Mouse (Mus musculus): ENCODE measurements around the gene Rpl29. TPM values are rescaled to one million over a fixed set of nuclear protein-coding genes. Genes with fewer than 3 reads are reported as not detected.

Gene Rpl29
- polyA plus RNA-seq (2015; fragmentation: Nextera tagmentation; extraction: Ambion mirVana), result 620 and 631 TPM in 2 replicates

GRCm38 (mm10) chr9:106429221-106430014 lies at the start of gene Rpl29:
Gene Rpl29 (plus strand): TSS chr9:106429454.
- WGBS, result under 1% methylated on average over 55 of the region's 55 CpGs
- H3K36me3 ChIP-seq, result peaks cover 23% of the 10 kb centered on the region
- peak; percentile 92 for ATAC-seq (ENCODE audit: low FRiP score, low read depth)
- peaks cover 16% of the 10 kb centered on the region for H3K4me1 ChIP-seq (replicated peaks)
- H3K9ac ChIP-seq, result peak within 1 kb of the TSS; percentile 90
- peak within 1 kb of the TSS; percentile 78 for H3K4me3 ChIP-seq
- H3K4me2 ChIP-seq, result peak within 1 kb of the TSS; percentile 79
- no peaks in the 10 kb centered on the region for H3K9me3 ChIP-seq
- peak within 1 kb of the TSS; percentile 90 for H3K27ac ChIP-seq (replicated peaks)
- no peaks in the 10 kb centered on the region for H3K27me3 ChIP-seq

GRCm38 (mm10) chr9:106386181-106386864 lies 42.9 kb upstream of the Rpl29 start:
- Histone ChIP-seq H3K27me3 (no peaks in the 10 kb centered on the region), H3K4me3 (no peak overlapping the region), H3K36me3 (no peaks in the 10 kb centered on the region), H3K4me1 (replicated peaks) (peaks cover 32% of the 10 kb centered on the region), H3K9ac (no peak overlapping the region), H3K9me3 (no peaks in the 10 kb centered on the region), H3K27ac (replicated peaks) (no peak overlapping the region), H3K4me2 (no peak overlapping the region)
- WGBS, result 79% methylated on average over 12 of the region's 12 CpGs
- no peak for ATAC-seq (ENCODE audit: low FRiP score, low read depth)

GRCm38 (mm10) chr9:106392828-106393527 lies 36.3 kb upstream of the Rpl29 start:
- Histone ChIP-seq H3K9ac (no peak overlapping the region), H3K9me3 (no peaks in the 10 kb centered on the region), H3K4me1 (replicated peaks) (peaks cover 29% of the 10 kb centered on the region), H3K27me3 (no peaks in the 10 kb centered on the region), H3K27ac (replicated peaks) (no peak overlapping the region), H3K4me3 (no peak overlapping the region), H3K4me2 (no peak overlapping the region), H3K36me3 (no peaks in the 10 kb centered on the region)
- 74% methylated on average over 11 of the region's 11 CpGs for WGBS
- no peak for ATAC-seq (ENCODE audit: low FRiP score, low read depth)

- Histone ChIP-seq H3K27ac (replicated peaks) (no peak overlapping the region), H3K27me3 (no peaks in the 10 kb centered on the region), H3K36me3 (no peaks in the 10 kb centered on the region), H3K9me3 (no peaks in the 10 kb centered on the region), H3K9ac (no peak overlapping the region), H3K4me1 (replicated peaks) (peaks cover 29% of the 10 kb centered on the region), H3K4me2 (no peak overlapping the region), H3K4me3 (no peak overlapping the region)
- ATAC-seq (ENCODE audit: low FRiP score, low read depth), result no peak
- 78% methylated on average over 8 of the region's 8 CpGs for WGBS
These were observed 35.7 kb upstream of the Rpl29 start for GRCm38 (mm10) chr9:106393548-106393947.

GRCm38 (mm10) chr9:106394649-106395602 lies 34.3 kb upstream of the Rpl29 start:
- no peak overlapping the region for H3K27ac ChIP-seq (replicated peaks)
- no peak overlapping the region for H3K4me3 ChIP-seq
- peaks cover 29% of the 10 kb centered on the region for H3K4me1 ChIP-seq (replicated peaks)
- no peak overlapping the region for H3K4me2 ChIP-seq
- no peaks in the 10 kb centered on the region for H3K9me3 ChIP-seq
- no peaks in the 10 kb centered on the region for H3K36me3 ChIP-seq
- ATAC-seq (ENCODE audit: low FRiP score, low read depth), result no peak
- no peaks in the 10 kb centered on the region for H3K27me3 ChIP-seq
- WGBS, result 34% methylated on average over 11 of the region's 11 CpGs
- H3K9ac ChIP-seq, result no peak overlapping the region

- H3K4me1 ChIP-seq (replicated peaks), result peaks cover 20% of the 10 kb centered on the region
- no peak for ATAC-seq (ENCODE audit: low FRiP score, low read depth)
- 82% methylated on average over 4 of the region's 4 CpGs for WGBS
- no peaks in the 10 kb centered on the region for H3K9me3 ChIP-seq
- H3K4me2 ChIP-seq, result no peak overlapping the region
- no peaks in the 10 kb centered on the region for H3K36me3 ChIP-seq
- H3K27ac ChIP-seq (replicated peaks), result no peak overlapping the region
- H3K4me3 ChIP-seq, result no peak overlapping the region
- H3K9ac ChIP-seq, result no peak overlapping the region
- H3K27me3 ChIP-seq, result no peaks in the 10 kb centered on the region
These were observed 31.5 kb upstream of the Rpl29 start for GRCm38 (mm10) chr9:106397733-106398132.

- Histone ChIP-seq H3K36me3 (no peaks in the 10 kb centered on the region), H3K27ac (replicated peaks) (no peak overlapping the region), H3K4me1 (replicated peaks) (peaks cover 18% of the 10 kb centered on the region), H3K9ac (no peak overlapping the region), H3K9me3 (no peaks in the 10 kb centered on the region), H3K4me3 (no peak overlapping the region), H3K4me2 (no peak overlapping the region), H3K27me3 (no peaks in the 10 kb centered on the region)
- ATAC-seq (ENCODE audit: low FRiP score, low read depth), result no peak
- 83% methylated on average over 9 of the region's 9 CpGs for WGBS
These were observed 30.5 kb upstream of the Rpl29 start for GRCm38 (mm10) chr9:106398667-106399311.

GRCm38 (mm10) chr9:106399808-106400207 lies 29.4 kb upstream of the Rpl29 start:
- Histone ChIP-seq H3K27me3 (no peaks in the 10 kb centered on the region), H3K4me1 (replicated peaks) (peaks cover 11% of the 10 kb centered on the region), H3K4me2 (no peak overlapping the region), H3K4me3 (no peak overlapping the region), H3K36me3 (no peaks in the 10 kb centered on the region), H3K9ac (no peak overlapping the region), H3K27ac (replicated peaks) (no peak overlapping the region), H3K9me3 (no peaks in the 10 kb centered on the region)
- ATAC-seq (ENCODE audit: low FRiP score, low read depth), result no peak
- 88% methylated on average over 3 of the region's 3 CpGs for WGBS

- no peak overlapping the region for H3K4me2 ChIP-seq
- no peaks in the 10 kb centered on the region for H3K36me3 ChIP-seq
- ATAC-seq (ENCODE audit: low FRiP score, low read depth), result no peak
- no peak overlapping the region for H3K4me3 ChIP-seq
- no peaks in the 10 kb centered on the region for H3K27me3 ChIP-seq
- no peak overlapping the region for H3K27ac ChIP-seq (replicated peaks)
- H3K9ac ChIP-seq, result no peak overlapping the region
- 88% methylated on average over 5 of the region's 5 CpGs for WGBS
- no peaks in the 10 kb centered on the region for H3K9me3 ChIP-seq
- 0 out of 2 replicates have a peak, but pooled peaks cover 8% of the 10 kb centered on the region for H3K4me1 ChIP-seq (replicated peaks)
These were observed 27.1 kb upstream of the Rpl29 start for GRCm38 (mm10) chr9:106402149-106402548.

GRCm38 (mm10) chr9:106402607-106403375 lies 26.5 kb upstream of the Rpl29 start:
- H3K36me3 ChIP-seq, result no peaks in the 10 kb centered on the region
- H3K9me3 ChIP-seq, result no peaks in the 10 kb centered on the region
- 83% methylated on average over 16 of the region's 16 CpGs for WGBS
- no peaks in the 10 kb centered on the region for H3K27me3 ChIP-seq
- no peak overlapping the region for H3K9ac ChIP-seq
- H3K27ac ChIP-seq (replicated peaks), result no peak overlapping the region
- ATAC-seq (ENCODE audit: low FRiP score, low read depth), result no peak
- H3K4me2 ChIP-seq, result no peak overlapping the region
- 0 out of 2 replicates have a peak, but pooled peaks cover 8% of the 10 kb centered on the region for H3K4me1 ChIP-seq (replicated peaks)
- H3K4me3 ChIP-seq, result no peak overlapping the region

Measured in hindbrain, embryonic 15.5 days (tissue).